Mouse (Mus musculus) 416B (cell line): ENCODE measurements at regions not wholly inside any gene's neighbourhood (a gene's known extent, or its start where the extent isn't known, plus 50 kb on each side); places are given as distances from the start of the nearest gene placed in this dataset.
"Not testable (repeated sequence)": the region's sequence is repeated elsewhere in the genome, so short reads cannot be mapped to it uniquely, and the experiment has no call there.

Source experiments
- DNase-seq: peaks from one replicate; pipeline ENCODE4 v3.0.0; 2011; ENCODE audit warnings: low read depth

GRCm38 (mm10) chr10:119099092-119099792 is 140.6 kb downstream of the Cand1 start:
- no peak for DNase-seq

- no peak for DNase-seq
These were observed 145.7 kb downstream of the Cand1 start for GRCm38 (mm10) chr10:119094166-119094565.

GRCm38 (mm10) chr10:119087886-119088285 is 152.0 kb downstream of the Cand1 start:
- peak; percentile 59 for DNase-seq

GRCm38 (mm10) chr10:119087071-119087665 is 152.7 kb downstream of the Cand1 start:
- peak; percentile 71 for DNase-seq

- DNase-seq, result peak; percentile 99
These were observed 153.4 kb downstream of the Cand1 start for GRCm38 (mm10) chr10:119086450-119086849.

- DNase-seq, result peak; percentile 57
These were observed 156.4 kb downstream of the Cand1 start for GRCm38 (mm10) chr10:119083431-119083830.

- no peak for DNase-seq
These were observed 157.0 kb downstream of the Cand1 start for GRCm38 (mm10) chr10:119082861-119083260.

GRCm38 (mm10) chr10:119081766-119082165 is 158.1 kb downstream of the Cand1 start:
- not testable (repeated sequence) for DNase-seq

GRCm38 (mm10) chr10:119076100-119076566 is 163.7 kb downstream of the Cand1 start:
- no peak for DNase-seq

GRCm38 (mm10) chr10:119074887-119075286 is 165.0 kb downstream of the Cand1 start:
- DNase-seq, result no peak

GRCm38 (mm10) chr10:119073991-119074390 is 165.9 kb downstream of the Cand1 start:
- no peak for DNase-seq

GRCm38 (mm10) chr10:119069410-119069809 is 170.4 kb downstream of the Cand1 start:
- DNase-seq, result no peak

- no peak for DNase-seq
These were observed 172.0 kb downstream of the Cand1 start for GRCm38 (mm10) chr10:119067838-119068237.

GRCm38 (mm10) chr10:119067366-119067765 is 172.5 kb downstream of the Cand1 start:
- DNase-seq, result no peak

- peak; percentile 83 for DNase-seq
These were observed 173.9 kb downstream of the Cand1 start for GRCm38 (mm10) chr10:119065974-119066373.

GRCm38 (mm10) chr10:119065133-119065817 is 174.6 kb downstream of the Cand1 start:
- DNase-seq, result peak; percentile 76

GRCm38 (mm10) chr10:119064218-119064617 is 175.6 kb downstream of the Cand1 start:
- DNase-seq, result no peak

- DNase-seq, result peak; percentile 72
These were observed 176.6 kb downstream of the Cand1 start for GRCm38 (mm10) chr10:119063209-119063699.

GRCm38 (mm10) chr10:119061958-119062599 is 177.8 kb downstream of the Cand1 start:
- no peak for DNase-seq

GRCm38 (mm10) chr10:119061349-119061850 is 178.5 kb downstream of the Cand1 start:
- no peak for DNase-seq

- no peak for DNase-seq
These were observed 181.3 kb downstream of the Cand1 start for GRCm38 (mm10) chr10:119058493-119059020.
